Mouse (Mus musculus) embryonic facial prominence, embryonic 12.5 days (tissue): ENCODE results near the gene St6galnac5. TPM values are rescaled to one million over a fixed set of nuclear protein-coding genes. Genes with fewer than 3 reads are reported as not detected.

Experiments
- ATAC-seq: fragments of 200-750 bp; cut with Nextera tagmentation; 2 replicates; pipeline ENCODE4 v1.8.0; 2017; ENCODE audit not compliant: insufficient number of reproducible peaks, insufficient read depth, low FRiP score, low TSS enrichment
- H3K27ac ChIP-seq: fragments of 300-500 bp; sonication (generic); 2 replicates; pipeline ENCODE4 v1.5.1; 2016; ENCODE audit warnings: mild to moderate bottlenecking
- H3K27me3 ChIP-seq: fragments of 300-500 bp; sonication (generic); 2 replicates; pipeline ENCODE4 v1.6.1; 2016; ENCODE audit warnings: mild to moderate bottlenecking, moderate library complexity
- H3K36me3 ChIP-seq: fragments of 300-500 bp; sonication (generic); 2 replicates; pipeline ENCODE4 v1.6.1; 2016; ENCODE audit warnings: mild to moderate bottlenecking
- H3K4me1 ChIP-seq: fragments of 300-500 bp; sonication (generic); 2 replicates; pipeline ENCODE4 v1.6.1; 2016
- H3K4me2 ChIP-seq: fragments of 300-500 bp; sonication (generic); replicated peaks from 2 replicates; pipeline ENCODE4 v1.6.1; 2016; ENCODE audit warnings: mild to moderate bottlenecking, moderate library complexity
- H3K4me3 ChIP-seq: fragments of 300-500 bp; sonication (generic); 2 replicates; pipeline ENCODE4 v1.5.1; 2016; ENCODE audit warnings: mild to moderate bottlenecking
- H3K9ac ChIP-seq: fragments of 300-500 bp; sonication (generic); 2 replicates; pipeline ENCODE4 v1.6.1; 2016; ENCODE audit warnings: mild to moderate bottlenecking, moderate library complexity
- H3K9me3 ChIP-seq: fragments of 300-500 bp; sonication (generic); 2 replicates; pipeline ENCODE4 v1.6.1; 2016; ENCODE audit warnings: mild to moderate bottlenecking, moderate library complexity
- WGBS: fragments of 180-500 bp; shearing (Covaris S2); methylation state at CpG from one replicate; pipeline ENCODE4 v1.1.7; 2016; 5-methylcytosine and 5-hydroxymethylcytosine counted together
- polyA plus RNA-seq: library from polyadenylated mRNA; unstranded; fragments of >200 nt; fragmentation: Nextera tagmentation; extraction: Ambion mirVana; gene quantifications from 2 replicates; pipeline ENCODE4 v1.2.1, GENCODE M21; 2016

The St6galnac5 gene
- polyA plus RNA-seq, 1 experiment from 2014 or later: 2.4 TPM

DNA sequence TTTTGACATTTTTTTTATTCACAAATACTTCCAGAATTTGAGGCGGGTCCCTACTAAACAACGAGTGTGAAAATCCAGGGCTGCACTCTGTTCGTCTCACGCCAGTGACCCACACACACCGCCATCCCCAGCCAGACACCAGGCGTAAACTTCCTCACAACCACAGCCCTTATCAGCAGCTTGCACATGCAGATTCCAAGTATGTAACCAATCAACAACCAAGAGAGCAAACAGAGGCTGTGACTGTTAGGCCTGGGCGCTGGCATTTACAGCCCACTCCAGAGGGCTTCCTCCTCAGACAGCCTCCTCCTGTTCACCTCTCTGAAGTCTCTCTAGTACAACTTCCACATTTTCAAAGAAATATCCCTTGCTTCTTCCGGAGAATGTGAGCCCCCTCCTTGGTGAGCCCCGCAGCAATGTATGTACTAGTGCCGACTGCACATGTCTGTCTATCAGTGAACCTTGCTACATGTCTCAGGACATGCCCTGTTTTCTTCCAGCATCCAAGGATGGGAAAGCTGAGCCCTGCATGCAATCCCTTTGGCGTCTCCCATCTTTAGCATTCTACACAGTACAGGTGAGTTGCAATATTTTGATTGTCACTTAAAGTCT is 2.5 kb downstream of the St6galnac5 start:
- WGBS: 69% methylated on average over 11 of the region's 11 CpGs
- Histone ChIP-seq H3K36me3 (no peaks in the 10 kb centered on the region), H3K9me3 (no peaks in the 10 kb centered on the region), H3K27me3 (peaks cover 28% of the 10 kb centered on the region), H3K4me3 (no peak overlapping the region), H3K27ac (no peak overlapping the region), H3K9ac (no peak overlapping the region), H3K4me1 (peaks cover 16% of the 10 kb centered on the region), H3K4me2 (no peak overlapping the region)
- ATAC-seq: no peak

DNA sequence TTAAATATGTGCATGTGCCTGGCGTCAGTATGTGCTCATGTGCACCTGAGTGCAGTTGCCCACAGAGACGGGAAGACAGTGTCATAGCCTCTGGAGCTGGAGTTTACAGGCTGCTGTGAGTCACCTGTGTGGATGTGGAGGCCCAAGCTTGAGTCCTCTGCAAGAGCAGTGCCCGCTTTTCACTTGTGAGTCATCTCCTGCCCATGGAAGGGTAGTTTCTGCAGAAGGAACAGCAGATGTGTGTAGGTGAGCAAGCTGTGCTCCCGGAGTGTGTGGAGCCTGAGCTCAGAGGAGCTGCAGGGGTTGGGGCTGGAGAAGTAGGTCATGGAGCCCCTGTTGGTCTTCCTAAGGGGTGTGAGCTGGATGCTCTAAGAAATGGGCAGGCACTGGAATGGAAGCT is 10.7 kb downstream of the St6galnac5 start:
- H3K9me3 ChIP-seq: no peaks in the 10 kb centered on the region
- H3K4me3 ChIP-seq: no peak overlapping the region
- H3K9ac ChIP-seq: no peak overlapping the region
- WGBS: 84% methylated on average over 4 of the region's 4 CpGs
- H3K27me3 ChIP-seq: no peaks in the 10 kb centered on the region
- ATAC-seq: no peak
- H3K27ac ChIP-seq: no peak overlapping the region
- no peaks in the 10 kb centered on the region for H3K36me3 ChIP-seq
- no peaks in the 10 kb centered on the region for H3K4me1 ChIP-seq
- H3K4me2 ChIP-seq: no peak overlapping the region

DNA sequence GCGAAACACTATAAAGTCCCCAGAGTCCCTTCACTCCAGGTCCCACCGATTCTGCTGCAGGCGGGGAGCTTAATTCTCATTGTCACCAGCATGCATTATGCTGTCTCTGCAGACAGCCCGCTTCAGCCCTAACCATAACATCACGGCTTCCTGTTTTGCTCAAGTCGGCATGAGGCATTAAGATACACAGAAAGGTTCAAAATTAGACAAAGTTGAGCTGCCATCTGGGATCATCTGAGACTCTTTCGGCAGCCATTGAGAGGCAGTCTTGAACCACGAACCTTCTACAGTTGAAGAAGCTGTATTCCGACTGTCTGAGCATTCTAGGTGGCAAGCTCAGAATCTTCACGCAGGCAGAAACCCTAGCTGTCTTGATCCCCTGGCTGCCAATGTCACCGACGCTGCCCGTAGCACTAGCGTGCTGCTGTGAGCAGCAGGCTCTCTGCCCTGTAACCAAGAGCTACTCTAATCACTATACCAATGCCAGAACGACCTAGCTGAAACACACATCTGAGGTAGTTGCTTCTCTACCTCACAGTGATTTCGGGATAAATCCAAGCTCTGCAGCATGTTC is 12.2 kb downstream of the St6galnac5 start:
- no peak overlapping the region for H3K4me2 ChIP-seq
- no peaks in the 10 kb centered on the region for H3K27me3 ChIP-seq
- no peak for ATAC-seq
- H3K4me1 ChIP-seq: no peaks in the 10 kb centered on the region
- no peak overlapping the region for H3K27ac ChIP-seq
- no peak overlapping the region for H3K4me3 ChIP-seq
- WGBS: 68% methylated on average over 16 of the region's 16 CpGs
- H3K9ac ChIP-seq: no peak overlapping the region
- no peaks in the 10 kb centered on the region for H3K9me3 ChIP-seq
- H3K36me3 ChIP-seq: no peaks in the 10 kb centered on the region

DNA sequence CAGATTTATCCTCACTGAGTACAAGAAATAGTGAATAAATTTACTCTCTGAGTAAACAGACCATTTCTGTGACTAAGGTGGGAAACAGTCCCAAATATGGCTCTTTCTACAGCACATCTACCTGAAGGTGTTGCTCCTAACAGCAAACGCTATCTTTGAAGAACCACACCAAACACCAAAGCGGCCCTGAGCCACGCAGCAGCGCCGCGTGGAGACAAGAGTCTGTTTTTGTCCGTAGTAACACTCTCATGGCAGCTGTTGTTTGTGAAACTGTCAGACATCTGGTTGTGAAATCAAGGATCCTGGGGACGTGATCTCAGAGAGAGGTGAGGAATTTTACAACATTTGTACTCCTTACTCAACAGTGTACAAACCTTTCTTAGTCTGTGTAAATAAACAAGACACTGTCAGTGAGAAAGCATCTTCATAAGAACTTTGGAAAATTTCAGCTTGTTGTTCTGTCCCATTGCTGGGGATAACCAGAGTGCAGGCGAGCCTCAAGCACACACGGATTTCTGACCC is 20.1 kb downstream of the St6galnac5 start:
- no peaks in the 10 kb centered on the region for H3K4me1 ChIP-seq
- no peaks in the 10 kb centered on the region for H3K36me3 ChIP-seq
- no peak for ATAC-seq
- no peak overlapping the region for H3K9ac ChIP-seq
- no peak overlapping the region for H3K4me2 ChIP-seq
- H3K9me3 ChIP-seq: no peaks in the 10 kb centered on the region
- WGBS: 78% methylated on average over 10 of the region's 10 CpGs
- H3K27ac ChIP-seq: no peak overlapping the region
- no peaks in the 10 kb centered on the region for H3K27me3 ChIP-seq
- no peak overlapping the region for H3K4me3 ChIP-seq

DNA sequence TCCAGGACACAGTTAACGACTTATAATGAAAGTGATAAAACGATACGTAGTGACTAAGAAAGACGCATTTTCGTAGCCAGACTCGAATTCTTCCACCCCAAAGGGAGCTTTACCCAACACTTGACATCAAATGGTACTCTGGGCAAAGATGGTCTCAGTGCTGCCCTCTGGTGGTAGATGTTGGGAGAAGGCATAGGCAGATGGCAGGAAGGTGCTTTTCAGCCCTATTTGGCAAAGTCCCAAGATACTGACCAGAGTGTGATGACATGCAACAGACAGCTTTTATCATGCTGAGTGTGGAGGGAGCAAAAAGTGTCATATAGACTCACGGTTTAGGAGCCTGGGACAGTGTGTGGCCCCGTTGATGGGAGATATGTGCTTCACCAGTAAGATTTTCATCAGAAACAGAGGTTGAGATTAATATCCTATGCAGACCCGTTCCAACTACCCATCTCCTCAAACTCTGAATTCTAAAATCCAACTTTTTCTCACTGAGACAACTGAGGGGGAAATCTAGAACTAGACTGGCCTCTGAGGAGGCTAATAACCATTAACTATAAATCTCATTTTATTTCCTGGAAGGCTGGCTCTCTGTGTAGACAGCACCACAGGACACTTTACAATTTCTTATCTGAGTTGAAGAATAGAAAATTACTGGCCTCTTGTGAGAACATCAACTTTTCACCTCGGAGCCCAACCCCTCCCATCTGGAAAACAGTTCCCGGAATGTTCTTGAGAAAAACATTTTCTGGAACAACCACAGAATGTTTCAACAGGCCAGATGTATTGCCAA is 23.5 kb downstream of the St6galnac5 start:
- ATAC-seq: no peak
- H3K27ac ChIP-seq: no peak overlapping the region
- WGBS: 73% methylated on average over 11 of the region's 11 CpGs

DNA sequence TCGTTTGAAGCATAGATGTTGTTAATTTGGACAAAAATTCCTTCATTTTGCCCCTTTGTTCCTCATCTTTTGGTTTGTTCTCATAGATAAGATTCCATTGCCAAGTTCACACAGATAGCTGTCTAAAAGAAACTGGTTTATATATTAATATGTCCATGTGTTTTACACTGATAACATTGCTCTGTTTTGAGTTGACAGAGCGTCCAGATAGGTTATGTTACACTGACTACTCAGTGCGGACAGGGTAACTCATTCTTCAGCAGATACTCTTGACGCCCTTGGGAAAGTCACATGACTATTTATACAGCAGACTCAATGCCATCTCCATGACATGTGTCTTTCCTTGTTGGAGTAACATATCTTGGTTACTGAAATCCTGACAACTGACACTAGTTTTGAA is 25.3 kb downstream of the St6galnac5 start:
- Histone ChIP-seq H3K4me3 (no peak overlapping the region), H3K27me3 (no peaks in the 10 kb centered on the region), H3K9me3 (no peaks in the 10 kb centered on the region), H3K27ac (no peak overlapping the region), H3K4me2 (no peak overlapping the region), H3K4me1 (no peaks in the 10 kb centered on the region), H3K9ac (no peak overlapping the region), H3K36me3 (no peaks in the 10 kb centered on the region)
- no peak for ATAC-seq
- WGBS: 86% methylated on average over 4 of the region's 4 CpGs

More for the DNA sequence above, 23.5 kb downstream of the St6galnac5 start:
- Histone ChIP-seq H3K36me3 (no peaks in the 10 kb centered on the region), H3K27me3 (no peaks in the 10 kb centered on the region), H3K9me3 (no peaks in the 10 kb centered on the region), H3K9ac (no peak overlapping the region), H3K4me2 (no peak overlapping the region), H3K4me1 (no peaks in the 10 kb centered on the region), H3K4me3 (no peak overlapping the region)

DNA sequence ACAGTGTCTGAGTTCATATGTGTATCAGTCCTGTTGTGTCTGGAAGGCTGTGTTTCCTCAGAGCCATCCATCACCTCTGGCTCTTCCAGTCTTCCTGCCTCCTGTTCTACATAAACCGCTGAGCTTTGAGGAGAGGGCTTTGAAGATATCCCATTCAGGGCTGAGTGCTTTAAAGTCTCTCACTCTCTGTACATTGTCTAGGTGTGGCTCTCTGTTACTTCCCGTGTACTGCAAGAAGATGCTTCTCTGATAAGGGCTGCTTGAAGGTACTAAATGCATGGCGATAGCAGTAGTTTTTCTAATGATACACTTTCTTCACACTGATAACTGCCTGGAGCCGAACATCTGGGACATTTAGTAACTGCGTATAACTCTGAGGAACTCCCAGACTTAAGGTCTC is 26.0 kb downstream of the St6galnac5 start:
- H3K36me3 ChIP-seq: no peaks in the 10 kb centered on the region
- no peaks in the 10 kb centered on the region for H3K4me1 ChIP-seq
- H3K9me3 ChIP-seq: no peaks in the 10 kb centered on the region
- H3K4me3 ChIP-seq: no peak overlapping the region
- no peaks in the 10 kb centered on the region for H3K27me3 ChIP-seq
- H3K4me2 ChIP-seq: no peak overlapping the region
- no peak overlapping the region for H3K9ac ChIP-seq
- H3K27ac ChIP-seq: no peak overlapping the region
- ATAC-seq: no peak
- WGBS: 79% methylated on average over 5 of the region's 5 CpGs

DNA sequence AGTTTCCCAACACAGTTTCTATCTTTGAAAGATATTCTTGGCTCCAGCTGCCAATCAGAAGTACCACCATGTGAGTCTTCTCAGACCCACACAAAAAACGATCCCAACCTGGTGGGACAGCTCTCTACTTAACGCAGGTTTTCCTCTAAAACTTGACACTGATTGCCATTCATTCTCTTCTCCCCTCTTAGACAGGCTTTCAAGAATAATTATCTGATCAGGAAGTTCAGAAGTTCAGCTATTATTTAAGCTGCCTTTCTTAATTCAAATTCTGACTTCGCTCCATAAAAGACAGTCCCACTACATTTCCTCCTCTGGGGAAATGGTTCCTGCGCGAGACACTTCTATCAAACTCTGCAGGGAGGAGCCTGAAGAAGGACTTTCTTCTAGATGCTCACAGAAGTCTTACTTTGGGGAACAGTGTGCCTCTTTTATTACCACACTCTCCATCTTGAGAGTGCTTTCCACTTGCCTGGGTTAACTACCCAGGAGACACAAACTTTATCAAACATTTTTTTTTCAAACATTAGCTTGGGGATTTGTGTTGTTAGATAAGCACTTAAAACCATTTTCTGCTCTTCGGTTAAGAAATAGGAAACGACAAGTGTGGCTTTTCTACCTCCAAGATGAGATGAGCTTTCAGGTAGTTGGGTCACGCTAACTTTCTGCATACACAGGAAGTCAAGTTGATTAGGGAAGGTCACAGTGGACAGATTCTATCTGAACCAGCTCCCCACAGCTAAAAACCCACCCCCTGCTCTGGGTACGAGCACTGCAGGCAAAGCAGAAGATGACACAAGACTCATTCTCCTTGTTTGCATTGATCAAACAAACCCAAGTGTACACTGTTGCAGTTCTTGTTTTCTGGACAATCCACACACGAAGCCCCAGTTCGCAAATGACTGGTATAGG is 30.2 kb downstream of the St6galnac5 start:
- H3K27me3 ChIP-seq: no peaks in the 10 kb centered on the region
- no peak overlapping the region for H3K4me2 ChIP-seq
- H3K4me3 ChIP-seq: no peak overlapping the region
- no peak overlapping the region for H3K27ac ChIP-seq
- no peak for ATAC-seq
- 56% methylated on average over 11 of the region's 11 CpGs for WGBS
- no peaks in the 10 kb centered on the region for H3K9me3 ChIP-seq
- no peaks in the 10 kb centered on the region for H3K36me3 ChIP-seq
- H3K4me1 ChIP-seq: no peaks in the 10 kb centered on the region
- H3K9ac ChIP-seq: no peak overlapping the region

DNA sequence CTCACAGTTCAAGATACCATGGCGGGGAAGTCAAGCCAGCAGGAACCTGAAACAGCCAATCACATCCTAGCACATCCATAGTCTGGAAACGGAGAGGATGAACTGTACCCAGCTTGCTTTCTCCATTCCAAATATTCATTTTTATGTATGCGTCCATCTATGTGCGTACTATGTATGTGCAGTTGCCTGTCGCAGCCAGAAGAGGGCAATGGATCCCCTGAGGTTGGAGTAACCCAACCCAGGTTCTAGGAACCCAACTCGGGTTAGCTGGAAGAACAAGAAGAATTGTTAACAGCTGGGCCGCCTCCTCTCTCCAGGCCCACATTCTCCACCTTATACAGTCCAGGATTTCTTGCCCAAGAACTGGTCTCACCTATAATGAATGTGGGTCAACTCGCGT is 31.1 kb downstream of the St6galnac5 start:
- Histone ChIP-seq H3K27me3 (no peaks in the 10 kb centered on the region), H3K9ac (no peak overlapping the region), H3K9me3 (no peaks in the 10 kb centered on the region), H3K4me3 (no peak overlapping the region), H3K27ac (no peak overlapping the region), H3K36me3 (no peaks in the 10 kb centered on the region), H3K4me2 (no peak overlapping the region), H3K4me1 (no peaks in the 10 kb centered on the region)
- WGBS: 93% methylated on average over 9 of the region's 9 CpGs
- no peak for ATAC-seq

DNA sequence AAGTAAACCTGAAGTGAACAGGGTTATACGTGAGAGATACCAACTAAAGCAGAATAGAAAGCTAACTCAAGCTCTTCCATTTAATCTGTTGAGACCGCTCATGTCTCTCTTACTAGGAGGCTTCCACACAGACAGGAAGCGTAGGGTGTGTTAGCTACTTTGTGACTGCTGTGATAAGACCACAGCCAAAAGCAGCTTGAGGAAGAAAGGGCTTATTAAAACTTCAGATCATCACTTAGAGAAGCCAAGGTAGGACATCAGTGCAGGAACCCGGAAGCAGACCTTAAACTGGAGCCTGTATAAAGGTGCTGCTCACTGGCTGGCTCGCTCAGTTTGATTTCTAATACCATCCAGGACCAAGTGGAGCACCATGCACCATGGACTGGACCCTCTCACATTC is 31.7 kb downstream of the St6galnac5 start:
- WGBS: 96% methylated on average over 5 of the region's 5 CpGs
- Histone ChIP-seq H3K4me2 (no peak overlapping the region), H3K4me1 (no peaks in the 10 kb centered on the region), H3K27me3 (no peaks in the 10 kb centered on the region), H3K9me3 (no peaks in the 10 kb centered on the region), H3K36me3 (no peaks in the 10 kb centered on the region), H3K4me3 (no peak overlapping the region), H3K9ac (no peak overlapping the region), H3K27ac (no peak overlapping the region)
- no peak for ATAC-seq

DNA sequence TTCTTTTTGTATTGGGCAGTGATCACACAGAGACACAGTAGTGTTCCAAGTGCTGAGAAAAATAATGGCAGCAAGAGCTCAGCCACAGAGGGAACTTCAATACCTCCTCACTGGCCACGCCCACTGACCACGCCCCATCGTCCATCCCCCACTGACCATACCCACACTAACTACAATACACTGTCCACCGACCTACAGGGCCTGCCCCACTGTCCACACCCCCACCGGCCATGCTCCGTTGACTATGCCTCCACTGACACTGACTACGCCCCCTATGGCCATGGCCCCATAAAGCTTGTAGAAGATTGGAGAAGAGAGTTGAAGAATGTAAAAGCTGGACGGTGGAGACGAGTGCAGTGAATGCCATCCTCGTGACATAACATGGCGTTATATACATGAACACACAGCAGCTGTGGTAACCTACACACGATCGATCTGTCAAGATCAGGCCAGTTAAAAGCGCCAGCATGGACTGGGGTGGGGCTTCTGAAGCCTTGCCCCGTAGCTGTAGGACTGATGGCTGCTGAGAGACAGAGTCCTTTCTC is 32.7 kb downstream of the St6galnac5 start:
- Histone ChIP-seq H3K36me3 (no peaks in the 10 kb centered on the region), H3K27me3 (no peaks in the 10 kb centered on the region), H3K4me2 (no peak overlapping the region), H3K4me1 (no peaks in the 10 kb centered on the region), H3K4me3 (no peak overlapping the region), H3K9ac (no peak overlapping the region), H3K27ac (no peak overlapping the region), H3K9me3 (no peaks in the 10 kb centered on the region)
- 93% methylated on average over 15 of the region's 15 CpGs for WGBS
- ATAC-seq: no peak
